Mouse (Mus musculus): ENCODE results near the gene Kcnj2. TPM values are rescaled to one million over a fixed set of nuclear protein-coding genes. Genes with fewer than 3 reads are reported as not detected.

The Kcnj2 gene
- polyA plus RNA-seq, 1 experiment from 2014 or later: 0.57 TPM

- Histone ChIP-seq H3K27ac (ENCODE audit: low read depth) (no peak overlapping the region), H3K36me3 (ENCODE audit: control insufficient read depth, insufficient read depth, low read length) (no peaks in the 10 kb centered on the region), H3K27me3 (replicated peaks; ENCODE audit: control insufficient read depth, insufficient read depth, low read length) (no peaks in the 10 kb centered on the region), H3K4me2 (ENCODE audit: low read length) (no peak overlapping the region), H3K4me3 (ENCODE audit: low read depth, low read length) (no peak overlapping the region), H3K4me1 (replicated peaks; ENCODE audit: control insufficient read depth, insufficient read depth, low read length) (no peaks in the 10 kb centered on the region), H3K9ac (ENCODE audit: low read length) (no peak overlapping the region), H3K9me3 (ENCODE audit: control insufficient read depth, low read length) (no peaks in the 10 kb centered on the region)
- no peak for DNase-seq (ENCODE audit: low spot score)
- 75% methylated on average over 13 of the region's 13 CpGs for WGBS
- no peak for ATAC-seq (replicated peaks; ENCODE audit: low FRiP score, low TSS enrichment, low read depth)
These were observed 9.9 kb upstream of the Kcnj2 start for GRCm38 (mm10) chr11:111056030-111056429.

DNA sequence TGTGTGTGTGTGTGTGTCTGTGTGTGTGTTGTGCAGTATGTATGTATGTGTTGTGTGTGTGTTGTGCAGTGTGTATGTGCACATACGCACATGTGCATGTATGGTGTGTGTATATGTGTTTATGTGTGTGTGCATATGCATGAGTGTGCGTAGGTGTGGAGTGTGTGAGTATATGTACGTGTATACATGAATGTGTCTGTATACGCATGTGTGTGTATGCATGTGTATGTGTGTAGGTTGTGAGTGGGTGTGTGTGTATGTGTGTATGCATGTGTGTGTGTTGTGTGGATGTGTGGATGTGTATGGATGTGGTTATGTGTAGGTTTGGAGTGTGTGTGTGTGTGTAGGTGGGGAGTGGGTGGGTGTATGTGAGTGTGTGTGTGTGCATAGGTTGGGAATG, 8.5 kb upstream of the Kcnj2 start:
- no peak overlapping the region for H3K4me2 ChIP-seq (ENCODE audit: low read length)
- no peak overlapping the region for H3K4me3 ChIP-seq (ENCODE audit: low read depth, low read length)
- no peak overlapping the region for H3K27ac ChIP-seq (ENCODE audit: low read depth)
- no peak for DNase-seq (ENCODE audit: low spot score)
- no peaks in the 10 kb centered on the region for H3K36me3 ChIP-seq (ENCODE audit: control insufficient read depth, insufficient read depth, low read length)
- no peak for ATAC-seq (replicated peaks; ENCODE audit: low FRiP score, low TSS enrichment, low read depth)
- no peaks in the 10 kb centered on the region for H3K4me1 ChIP-seq (replicated peaks; ENCODE audit: control insufficient read depth, insufficient read depth, low read length)
- no peaks in the 10 kb centered on the region for H3K9me3 ChIP-seq (ENCODE audit: control insufficient read depth, low read length)
- no peak overlapping the region for H3K9ac ChIP-seq (ENCODE audit: low read length)
- 95% methylated on average over 4 of the region's 4 CpGs for WGBS
- H3K27me3 ChIP-seq (replicated peaks; ENCODE audit: control insufficient read depth, insufficient read depth, low read length): no peaks in the 10 kb centered on the region

GRCm38 (mm10) chr11:111059440-111059839, 6.5 kb upstream of the Kcnj2 start:
- Histone ChIP-seq H3K9ac (ENCODE audit: low read length) (no peak overlapping the region), H3K9me3 (ENCODE audit: control insufficient read depth, low read length) (no peaks in the 10 kb centered on the region), H3K36me3 (ENCODE audit: control insufficient read depth, insufficient read depth, low read length) (no peaks in the 10 kb centered on the region), H3K4me3 (ENCODE audit: low read depth, low read length) (no peak overlapping the region), H3K27me3 (replicated peaks; ENCODE audit: control insufficient read depth, insufficient read depth, low read length) (no peaks in the 10 kb centered on the region), H3K4me2 (ENCODE audit: low read length) (no peak overlapping the region), H3K4me1 (replicated peaks; ENCODE audit: control insufficient read depth, insufficient read depth, low read length) (peaks cover under 1% of the 10 kb centered on the region; the same call in 1 of the 2 replicates), H3K27ac (ENCODE audit: low read depth) (no peak overlapping the region)
- ATAC-seq (replicated peaks; ENCODE audit: low FRiP score, low TSS enrichment, low read depth) (no peak), DNase-seq (ENCODE audit: low spot score) (no peak)

DNA sequence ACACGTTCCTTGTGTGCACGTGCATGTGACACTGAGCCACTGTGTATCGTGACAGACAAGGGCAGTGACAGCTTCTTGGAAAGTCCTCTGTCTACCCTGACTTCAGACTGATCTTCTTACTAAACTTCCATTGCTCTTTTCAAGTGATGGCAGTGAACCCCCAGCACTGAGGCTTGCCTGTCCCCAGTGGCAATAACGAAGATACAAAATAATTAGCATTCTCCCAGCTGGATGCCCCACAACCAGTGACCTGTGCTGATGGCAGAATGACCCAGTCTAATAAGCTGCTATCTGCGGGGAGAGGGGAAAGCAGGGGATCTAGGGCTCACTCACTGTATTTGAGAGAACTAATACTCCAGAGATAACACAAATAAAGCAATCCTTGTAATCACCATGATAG, 5.7 kb upstream of the Kcnj2 start:
- ATAC-seq (replicated peaks; ENCODE audit: low FRiP score, low TSS enrichment, low read depth): no peak

DNA sequence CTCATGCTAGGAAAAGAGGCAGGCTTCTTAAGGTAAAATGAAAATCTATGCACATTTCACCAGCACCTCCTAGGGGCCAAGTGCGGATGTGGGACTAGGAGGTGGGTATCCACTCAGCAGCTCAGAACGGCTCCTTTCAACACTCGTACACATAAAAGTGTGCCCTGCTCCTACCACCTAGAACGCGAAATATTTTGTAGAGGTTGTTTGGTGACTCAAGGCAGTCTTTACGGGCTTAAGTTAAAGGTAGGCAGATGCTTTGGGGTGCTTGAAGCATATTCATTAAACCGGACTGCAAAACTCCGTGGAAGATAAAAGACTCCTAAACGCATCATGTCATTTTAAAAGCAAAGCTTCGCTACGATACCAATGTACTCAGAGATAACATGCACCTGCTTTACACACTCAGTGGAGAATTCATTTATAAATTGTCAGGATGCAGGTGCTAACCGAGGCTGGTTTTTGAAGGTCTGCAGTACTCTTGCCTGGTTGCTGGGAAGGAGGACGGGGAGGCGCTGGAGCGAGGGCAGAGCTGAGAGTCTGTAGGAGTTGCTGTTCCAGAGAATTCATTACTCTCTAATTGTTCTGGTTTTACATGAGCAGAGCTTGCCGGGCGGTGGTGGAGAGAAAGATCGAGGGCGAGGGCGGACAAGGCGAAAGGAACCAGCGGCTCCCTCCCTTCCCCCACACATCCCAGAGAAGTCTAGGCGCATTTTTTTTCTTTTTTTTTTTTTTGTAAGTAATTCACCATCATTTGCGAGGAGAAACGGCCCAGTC, 1.0 kb upstream of the Kcnj2 start:
- Histone ChIP-seq H3K36me3 (ENCODE audit: control insufficient read depth, insufficient read depth, low read length) (no peaks in the 10 kb centered on the region), H3K4me1 (replicated peaks; ENCODE audit: control insufficient read depth, insufficient read depth, low read length) (peaks cover 14% of the 10 kb centered on the region), H3K27me3 (replicated peaks; ENCODE audit: control insufficient read depth, insufficient read depth, low read length) (0 out of 2 replicates have a peak, but pooled peaks cover 2% of the 10 kb centered on the region), H3K4me2 (ENCODE audit: low read length) (peak overlapping the region; percentile 95), H3K27ac (ENCODE audit: low read depth) (no peak overlapping the region), H3K4me3 (ENCODE audit: low read depth, low read length) (peak overlapping the region; percentile 60), H3K9ac (ENCODE audit: low read length) (peak overlapping the region; percentile 37), H3K9me3 (ENCODE audit: control insufficient read depth, low read length) (no peaks in the 10 kb centered on the region)
- ATAC-seq (replicated peaks; ENCODE audit: low FRiP score, low TSS enrichment, low read depth): no peak; the same call in 1 of the 2 replicates
- peak; percentile 78 for DNase-seq (ENCODE audit: low spot score)
- under 1% methylated on average over 24 of the region's 25 CpGs for WGBS

More for the DNA sequence above, 5.7 kb upstream of the Kcnj2 start:
- no peak for DNase-seq (ENCODE audit: low spot score)
- Histone ChIP-seq H3K9ac (ENCODE audit: low read length) (no peak overlapping the region), H3K27me3 (replicated peaks; ENCODE audit: control insufficient read depth, insufficient read depth, low read length) (no peaks in the 10 kb centered on the region), H3K36me3 (ENCODE audit: control insufficient read depth, insufficient read depth, low read length) (no peaks in the 10 kb centered on the region), H3K27ac (ENCODE audit: low read depth) (no peak overlapping the region), H3K4me3 (ENCODE audit: low read depth, low read length) (no peak overlapping the region), H3K4me1 (replicated peaks; ENCODE audit: control insufficient read depth, insufficient read depth, low read length) (peaks cover 6% of the 10 kb centered on the region; the same call in 1 of the 2 replicates), H3K9me3 (ENCODE audit: control insufficient read depth, low read length) (no peaks in the 10 kb centered on the region), H3K4me2 (ENCODE audit: low read length) (no peak overlapping the region)
- WGBS: 66% methylated on average over 5 of the region's 5 CpGs

GRCm38 (mm10) chr11:111066299-111066691, 331 bp downstream of the Kcnj2 start:
- Histone ChIP-seq H3K27ac (ENCODE audit: low read depth) (no peak overlapping the region), H3K36me3 (ENCODE audit: control insufficient read depth, insufficient read depth, low read length) (no peaks in the 10 kb centered on the region), H3K9ac (ENCODE audit: low read length) (peak overlapping the region; percentile 39), H3K4me1 (replicated peaks; ENCODE audit: control insufficient read depth, insufficient read depth, low read length) (peaks cover 14% of the 10 kb centered on the region), H3K27me3 (replicated peaks; ENCODE audit: control insufficient read depth, insufficient read depth, low read length) (0 out of 2 replicates have a peak, but pooled peaks cover 2% of the 10 kb centered on the region), H3K9me3 (ENCODE audit: control insufficient read depth, low read length) (no peaks in the 10 kb centered on the region), H3K4me3 (ENCODE audit: low read depth, low read length) (peak overlapping the region; percentile 60), H3K4me2 (ENCODE audit: low read length) (peak overlapping the region; percentile 95)
- ATAC-seq (replicated peaks; ENCODE audit: low FRiP score, low TSS enrichment, low read depth) (peak; percentile 79), DNase-seq (ENCODE audit: low spot score) (no peak)
- WGBS: under 1% methylated on average over 9 of the region's 9 CpGs

DNA sequence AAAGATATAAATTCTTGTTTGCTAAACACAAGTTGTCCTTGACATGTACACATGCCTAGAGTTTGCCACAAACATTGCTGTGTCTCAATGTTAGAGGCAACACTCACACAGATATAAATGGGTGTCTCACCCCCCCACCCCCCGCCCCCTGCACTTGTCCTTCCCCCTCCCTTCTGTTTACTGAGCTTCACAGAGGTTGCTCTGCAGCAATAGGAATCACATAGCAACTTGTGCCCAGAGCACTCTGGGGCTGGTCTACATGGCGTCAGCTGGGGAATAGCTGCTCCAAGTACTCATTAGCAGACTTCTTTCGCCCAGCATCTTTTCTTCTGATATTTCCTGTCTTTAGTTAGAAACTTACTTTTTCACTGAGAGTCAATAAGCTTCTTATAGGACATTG, 1.8 kb downstream of the Kcnj2 start:
- WGBS: 62% methylated on average over 3 of the region's 3 CpGs
- Histone ChIP-seq H3K4me3 (ENCODE audit: low read depth, low read length) (peak overlapping the region; percentile 60; the same call in 1 of the 2 replicates), H3K27me3 (replicated peaks; ENCODE audit: control insufficient read depth, insufficient read depth, low read length) (0 out of 2 replicates have a peak, but pooled peaks cover 2% of the 10 kb centered on the region), H3K9me3 (ENCODE audit: control insufficient read depth, low read length) (no peaks in the 10 kb centered on the region), H3K4me1 (replicated peaks; ENCODE audit: control insufficient read depth, insufficient read depth, low read length) (peaks cover 14% of the 10 kb centered on the region), H3K4me2 (ENCODE audit: low read length) (peak overlapping the region; percentile 95), H3K36me3 (ENCODE audit: control insufficient read depth, insufficient read depth, low read length) (0 out of 2 replicates have a peak, but pooled peaks cover under 1% of the 10 kb centered on the region), H3K27ac (ENCODE audit: low read depth) (no peak overlapping the region), H3K9ac (ENCODE audit: low read length) (no peak overlapping the region)
- ATAC-seq (replicated peaks; ENCODE audit: low FRiP score, low TSS enrichment, low read depth) (no peak), DNase-seq (ENCODE audit: low spot score) (no peak)

GRCm38 (mm10) chr11:111070460-111070859, 4.5 kb downstream of the Kcnj2 start:
- Histone ChIP-seq H3K4me2 (ENCODE audit: low read length) (no peak overlapping the region), H3K4me1 (replicated peaks; ENCODE audit: control insufficient read depth, insufficient read depth, low read length) (peaks cover 8% of the 10 kb centered on the region), H3K4me3 (ENCODE audit: low read depth, low read length) (no peak overlapping the region), H3K9me3 (ENCODE audit: control insufficient read depth, low read length) (no peaks in the 10 kb centered on the region), H3K9ac (ENCODE audit: low read length) (no peak overlapping the region), H3K27ac (ENCODE audit: low read depth) (no peak overlapping the region), H3K36me3 (ENCODE audit: control insufficient read depth, insufficient read depth, low read length) (0 out of 2 replicates have a peak, but pooled peaks cover 2% of the 10 kb centered on the region), H3K27me3 (replicated peaks; ENCODE audit: control insufficient read depth, insufficient read depth, low read length) (0 out of 2 replicates have a peak, but pooled peaks cover 2% of the 10 kb centered on the region)
- no peak for ATAC-seq (replicated peaks; ENCODE audit: low FRiP score, low TSS enrichment, low read depth)
- DNase-seq (ENCODE audit: low spot score): no peak

DNA sequence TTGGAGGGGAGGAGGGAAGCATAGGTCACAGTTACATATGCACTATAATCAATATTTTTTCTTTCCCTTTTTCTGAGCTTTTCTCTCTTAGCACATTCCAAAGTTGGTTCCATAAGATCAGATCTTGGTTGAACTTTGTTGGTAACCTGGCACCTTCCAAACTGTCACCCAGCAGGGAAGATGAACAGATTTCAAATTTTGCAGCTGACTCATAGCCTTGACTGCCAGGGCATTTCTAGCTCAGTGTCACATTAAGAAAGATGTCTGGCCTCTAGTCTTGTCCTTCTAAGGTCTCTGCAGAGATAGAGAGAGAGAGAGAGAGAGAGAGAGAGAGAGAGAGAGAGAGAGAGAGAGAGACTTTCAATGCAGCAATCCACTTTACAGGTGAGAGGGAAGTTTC, 8.2 kb downstream of the Kcnj2 start:
- Histone ChIP-seq H3K4me1 (replicated peaks; ENCODE audit: control insufficient read depth, insufficient read depth, low read length) (no peaks in the 10 kb centered on the region), H3K9me3 (ENCODE audit: control insufficient read depth, low read length) (no peaks in the 10 kb centered on the region), H3K27ac (ENCODE audit: low read depth) (no peak overlapping the region), H3K4me2 (ENCODE audit: low read length) (no peak overlapping the region), H3K9ac (ENCODE audit: low read length) (no peak overlapping the region), H3K4me3 (ENCODE audit: low read depth, low read length) (no peak overlapping the region), H3K36me3 (ENCODE audit: control insufficient read depth, insufficient read depth, low read length) (0 out of 2 replicates have a peak, but pooled peaks cover 2% of the 10 kb centered on the region), H3K27me3 (replicated peaks; ENCODE audit: control insufficient read depth, insufficient read depth, low read length) (no peaks in the 10 kb centered on the region)
- DNase-seq (ENCODE audit: low spot score) (no peak), ATAC-seq (replicated peaks; ENCODE audit: low FRiP score, low TSS enrichment, low read depth) (no peak)
